Mouse (Mus musculus): ENCODE results near the gene Gpr89. TPM values are rescaled to one million over a fixed set of nuclear protein-coding genes. Genes with fewer than 3 reads are reported as not detected.

The Gpr89 gene
- polyA plus RNA-seq, 1 experiment from 2014 or later = 47.9 TPM

DNA sequence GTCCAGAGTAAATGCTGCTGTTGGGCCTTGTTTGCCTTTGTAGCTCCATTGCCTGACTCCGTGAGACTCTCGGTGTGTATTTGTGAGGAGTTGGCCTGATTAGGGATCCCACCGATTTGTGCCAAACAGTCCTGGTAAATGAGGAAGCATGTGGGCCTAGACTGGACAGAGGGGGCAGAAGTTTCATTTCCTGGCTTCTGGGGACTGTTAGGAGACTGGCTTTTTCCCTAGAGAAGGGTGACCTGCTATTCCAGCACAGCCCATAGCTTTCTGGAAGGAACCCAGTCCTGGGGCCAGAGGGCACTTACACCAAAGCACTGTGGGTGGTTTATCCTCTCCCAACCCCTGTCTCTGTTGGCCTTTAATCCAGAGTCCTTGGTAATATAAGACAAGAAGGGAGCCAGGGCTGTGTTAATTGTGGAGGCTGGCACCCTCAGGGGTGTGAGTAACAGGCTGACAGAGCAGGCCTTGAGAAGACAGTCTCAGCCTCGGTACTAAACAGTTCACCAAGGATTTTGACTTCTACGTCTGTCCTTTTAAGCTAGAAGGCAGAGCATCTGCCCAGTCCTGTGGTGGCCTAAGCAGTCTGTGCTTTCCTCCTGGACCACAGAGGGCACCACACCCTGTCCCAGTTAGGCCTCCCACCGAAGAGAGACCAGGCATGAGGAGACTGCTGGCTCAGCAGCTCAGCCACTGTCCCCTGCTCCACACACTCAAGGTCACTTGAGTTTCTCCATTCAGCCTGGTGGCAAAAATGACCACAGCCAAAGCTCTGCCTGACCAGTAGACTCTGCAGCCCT is 84.8 kb downstream of the Gpr89 start:
- no peaks in the 10 kb centered on the region for H3K9me3 ChIP-seq
- H3K4me3 ChIP-seq = no peak overlapping the region
- H3K4me1 ChIP-seq = no peaks in the 10 kb centered on the region
- WGBS = 79% methylated on average over 6 of the region's 6 CpGs
- ATAC-seq (ENCODE audit: insufficient number of reproducible peaks, insufficient read depth, low FRiP score, low TSS enrichment, low read depth) = no peak
- no peak overlapping the region for H3K4me2 ChIP-seq
- H3K9ac ChIP-seq = no peak overlapping the region
- no peaks in the 10 kb centered on the region for H3K27me3 ChIP-seq
- H3K27ac ChIP-seq = no peak overlapping the region
- no peaks in the 10 kb centered on the region for H3K36me3 ChIP-seq

Other genes starting within 250 kb of the Gpr89 start
- gene Ankrd35, start 235.2 kb downstream of the Gpr89 start, polyA plus RNA-seq (2015; fragmentation: Nextera tagmentation; extraction: Ambion mirVana) = 1.3 and 2.1 TPM in 2 replicates
- 71.5 and 75.2 TPM in 2 replicates for gene Pias3, start 209.0 kb downstream of the Gpr89 start, polyA plus RNA-seq (2015; fragmentation: Nextera tagmentation; extraction: Ambion mirVana)
- 13.5 and 16.5 TPM in 2 replicates for gene Nudt17, start 196.8 kb downstream of the Gpr89 start, polyA plus RNA-seq (2015; fragmentation: Nextera tagmentation; extraction: Ambion mirVana)
- gene Polr3c, start 177.7 kb downstream of the Gpr89 start, polyA plus RNA-seq (2015; fragmentation: Nextera tagmentation; extraction: Ambion mirVana) = 33.3 and 34.5 TPM in 2 replicates
- 47.9 and 53.1 TPM in 2 replicates for gene Rnf115, start 177.7 kb downstream of the Gpr89 start, polyA plus RNA-seq (2015; fragmentation: Nextera tagmentation; extraction: Ambion mirVana)
- gene Pdzk1, start 76.1 kb downstream of the Gpr89 start, polyA plus RNA-seq (2015; fragmentation: Nextera tagmentation; extraction: Ambion mirVana) = 0.85 TPM in 1 of 2 replicates, not detected in the other
- gene Cd160, start 76.0 kb downstream of the Gpr89 start, polyA plus RNA-seq (2015; fragmentation: Nextera tagmentation; extraction: Ambion mirVana) = 0.13 and 0.17 TPM in 2 replicates
- 9.7 and 10.6 TPM in 2 replicates for gene Gja5, start 653 bp downstream of the Gpr89 start, polyA plus RNA-seq (2015; fragmentation: Nextera tagmentation; extraction: Ambion mirVana)
- not detected in 2 replicates for gene Gja8, start 20.7 kb upstream of the Gpr89 start, polyA plus RNA-seq (2015; fragmentation: Nextera tagmentation; extraction: Ambion mirVana)